24 mouse cellular contexts compared by ENCODE assay signal in the genomic region with DNA sequence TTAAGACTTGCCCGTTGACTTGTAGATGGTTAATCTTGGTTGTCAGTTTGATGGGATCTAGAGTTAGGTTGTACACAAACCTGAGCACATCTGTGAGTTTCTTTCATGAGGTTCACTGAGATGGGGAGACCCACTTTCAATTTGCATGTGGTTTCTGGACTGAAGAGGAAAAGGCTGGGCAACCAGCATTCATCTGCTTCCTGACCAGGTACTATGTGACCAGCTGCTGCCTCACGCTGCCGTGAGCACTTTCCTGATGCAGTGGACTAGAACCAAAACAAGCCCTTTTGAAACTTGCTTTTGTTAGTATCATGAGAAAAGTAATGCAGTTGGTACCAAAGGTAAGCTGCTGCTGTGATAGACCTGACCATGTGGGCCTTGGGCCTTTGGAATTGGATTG. TPM values are rescaled to one million over a fixed set of nuclear protein-coding genes. Genes with fewer than 3 reads are reported as not detected.
"Had no signal": no experiment of that assay in that cellular context is flagged by ENCODE, and none has a peak within 500 bp of the region (broad histone marks: within the 10 kb centered on the region; RNA-seq: fewer than 3 reads in every experiment).

No protein-coding gene starts in this region.

- DNase-seq: kidney, adult 2 months; kidney, postnatal 10 days; kidney, postnatal 4 days; liver, embryonic 13.5 days; lung, embryonic 14.5 days; lung, postnatal 36 days; thymus, postnatal 25 days had no signal

- H3K4me3 ChIP-seq: kidney, embryonic 15.5 days; limb, embryonic 10.5 days; limb, embryonic 13.5 days; liver, embryonic 13.5 days; megakaryocyte, embryonic 14.5 days; midbrain, embryonic 10.5 days; midbrain, embryonic 13.5 days; myocyte; neural tube, embryonic 13.5 days; stomach, embryonic 15.5 days had no signal

- H3K9me3 ChIP-seq: kidney, embryonic 15.5 days; limb, embryonic 10.5 days; limb, embryonic 13.5 days; liver, embryonic 13.5 days; megakaryocyte, embryonic 14.5 days; midbrain, embryonic 10.5 days; midbrain, embryonic 13.5 days; neural tube, embryonic 13.5 days; stomach, embryonic 15.5 days had no signal

- H3K27me3 ChIP-seq: kidney, embryonic 15.5 days; liver, embryonic 13.5 days; midbrain, embryonic 13.5 days; stomach, embryonic 15.5 days had no signal

- H3K9ac ChIP-seq: kidney, embryonic 15.5 days; limb, embryonic 13.5 days; liver, embryonic 13.5 days; lung, embryonic 14.5 days; midbrain, embryonic 13.5 days; neural tube, embryonic 13.5 days; stomach, embryonic 15.5 days had no signal

- H3K4me2 ChIP-seq: kidney, embryonic 15.5 days; limb, embryonic 13.5 days; liver, embryonic 13.5 days; lung, embryonic 14.5 days; midbrain, embryonic 13.5 days; neural tube, embryonic 13.5 days; stomach, embryonic 15.5 days had no signal

- H3K36me3 ChIP-seq: kidney, embryonic 15.5 days; limb, embryonic 13.5 days; liver, embryonic 13.5 days; midbrain, embryonic 13.5 days; neural tube, embryonic 13.5 days; stomach, embryonic 15.5 days had no signal

- H3K27ac ChIP-seq: kidney, embryonic 15.5 days; limb, embryonic 10.5 days; limb, embryonic 13.5 days; liver, embryonic 13.5 days; midbrain, embryonic 10.5 days; midbrain, embryonic 13.5 days; neural tube, embryonic 13.5 days; stomach, embryonic 15.5 days had no signal

- ATAC-seq: intestine, postnatal 0 days; lung, postnatal 0 days; midbrain, embryonic 13.5 days; midbrain, embryonic 16.5 days had no signal

- H3K4me1 ChIP-seq: kidney, embryonic 15.5 days; limb, embryonic 13.5 days; liver, embryonic 13.5 days; midbrain, embryonic 10.5 days; neural tube, embryonic 13.5 days; stomach, embryonic 15.5 days had no signal

RNA-seq across cellular contexts. Expression of gene Fam198a, which starts 7.8 kb away (rescaled TPM):
- total RNA-seq: monocyte, adult 5-6 weeks had no signal

RNA-seq across cellular contexts. Expression of gene Cyp8b1, which starts 26.9 kb away (rescaled TPM):
- total RNA-seq: layer of hippocampus, adult 18-20 months; layer of hippocampus, postnatal 14 days; left cerebral cortex, postnatal 25 days; monocyte, adult 5-6 weeks had no signal
- polyA plus RNA-seq: limb, embryonic 10.5 days; limb, embryonic 13.5 days; lung, embryonic 14.5 days; midbrain, embryonic 10.5 days; midbrain, embryonic 13.5 days; midbrain, embryonic 16.5 days; myocyte; neural tube, embryonic 13.5 days; small intestine, adult 2 months had no signal

RNA-seq across cellular contexts. Expression of gene Pomgnt2, which starts 53.9 kb away (rescaled TPM):
- total RNA-seq: monocyte, adult 5-6 weeks had no signal
